Mouse (Mus musculus): Measurements from ENCODE around the gene Cst9. TPM values are rescaled to one million over a fixed set of nuclear protein-coding genes. Genes with fewer than 3 reads are reported as not detected.

Cst9 gene
- total RNA-seq, 2 experiments from 2014 or later: not detected

- no peak for DNase-seq
Observed at GRCm38 (mm10) chr2:148877016-148877770, 42.2 kb downstream of the Cst9 start.

GRCm38 (mm10) chr2:148878641-148879130 lies 43.7 kb downstream of the Cst9 start:
- no peak for DNase-seq

GRCm38 (mm10) chr2:148879199-148879598 lies 44.3 kb downstream of the Cst9 start:
- no peak for DNase-seq

DNA sequence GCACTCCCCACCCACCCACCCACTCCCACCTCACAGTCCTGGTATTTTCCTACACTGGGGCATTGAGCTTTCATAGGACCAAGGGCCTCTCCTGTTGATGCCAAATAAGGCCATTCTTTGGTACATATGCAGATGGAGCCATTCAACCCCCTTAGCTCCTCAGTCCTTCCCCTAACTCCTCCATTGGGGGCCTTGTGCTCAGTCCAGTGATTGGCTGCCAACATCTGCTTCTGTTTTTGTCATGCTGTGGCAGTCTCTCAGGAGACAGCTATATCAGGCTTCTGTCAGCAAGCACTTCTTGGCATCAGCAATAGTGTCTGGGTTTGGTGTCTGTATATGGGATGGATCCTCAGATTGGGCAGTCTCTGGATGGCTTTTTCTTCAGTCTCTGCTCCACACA lies 49.8 kb downstream of the Cst9 start:
- DNase-seq: no peak

Other genes starting within 250 kb of the Cst9 start
- gene Nxt1, start 162.5 kb upstream of the Cst9 start, total RNA-seq (2021): 10 to 100 TPM; 11.0 to 12.6 TPM
- 10 to 100 TPM; 32.5 to 33.2 TPM for gene Gzf1, start 154.1 kb upstream of the Cst9 start, total RNA-seq (2021)
- 100 to 1,000 TPM; 295 to 320 TPM for gene Napb, start 102.7 kb upstream of the Cst9 start, total RNA-seq (2021)
- gene Cstl1, start 84.8 kb upstream of the Cst9 start, total RNA-seq (2021): 1 to 10 TPM in 1 of 2 experiments, under 1 TPM in 1; 0.55 to 1.6 TPM
- not detected for gene Cst11, start 63.6 kb upstream of the Cst9 start, total RNA-seq (2021)
- not detected for gene 8030411F24Rik, start 53.1 kb upstream of the Cst9 start, total RNA-seq (2021)
- 1 to 10 TPM; 3.3 to 3.7 TPM for gene Cst12, start 45.8 kb upstream of the Cst9 start, total RNA-seq (2021)
- not detected for gene Cst8, start 36.4 kb upstream of the Cst9 start, total RNA-seq (2021)
- not detected for gene Cst13, start 15.1 kb upstream of the Cst9 start, total RNA-seq (2021)
- not detected for gene 9230104L09Rik, start 29.9 kb downstream of the Cst9 start, total RNA-seq (2021)
- gene Cst3, start 40.5 kb downstream of the Cst9 start, total RNA-seq (2021): 1,000 to 10,000 TPM; 2,172 to 2,182 TPM
- gene Gm1330, start 168.1 kb downstream of the Cst9 start, total RNA-seq (2021): not detected
- not detected for gene Gm10750, start 182.1 kb downstream of the Cst9 start, total RNA-seq (2021)